ENCODE assay signal across 12 mouse cellular contexts in the genomic region with DNA sequence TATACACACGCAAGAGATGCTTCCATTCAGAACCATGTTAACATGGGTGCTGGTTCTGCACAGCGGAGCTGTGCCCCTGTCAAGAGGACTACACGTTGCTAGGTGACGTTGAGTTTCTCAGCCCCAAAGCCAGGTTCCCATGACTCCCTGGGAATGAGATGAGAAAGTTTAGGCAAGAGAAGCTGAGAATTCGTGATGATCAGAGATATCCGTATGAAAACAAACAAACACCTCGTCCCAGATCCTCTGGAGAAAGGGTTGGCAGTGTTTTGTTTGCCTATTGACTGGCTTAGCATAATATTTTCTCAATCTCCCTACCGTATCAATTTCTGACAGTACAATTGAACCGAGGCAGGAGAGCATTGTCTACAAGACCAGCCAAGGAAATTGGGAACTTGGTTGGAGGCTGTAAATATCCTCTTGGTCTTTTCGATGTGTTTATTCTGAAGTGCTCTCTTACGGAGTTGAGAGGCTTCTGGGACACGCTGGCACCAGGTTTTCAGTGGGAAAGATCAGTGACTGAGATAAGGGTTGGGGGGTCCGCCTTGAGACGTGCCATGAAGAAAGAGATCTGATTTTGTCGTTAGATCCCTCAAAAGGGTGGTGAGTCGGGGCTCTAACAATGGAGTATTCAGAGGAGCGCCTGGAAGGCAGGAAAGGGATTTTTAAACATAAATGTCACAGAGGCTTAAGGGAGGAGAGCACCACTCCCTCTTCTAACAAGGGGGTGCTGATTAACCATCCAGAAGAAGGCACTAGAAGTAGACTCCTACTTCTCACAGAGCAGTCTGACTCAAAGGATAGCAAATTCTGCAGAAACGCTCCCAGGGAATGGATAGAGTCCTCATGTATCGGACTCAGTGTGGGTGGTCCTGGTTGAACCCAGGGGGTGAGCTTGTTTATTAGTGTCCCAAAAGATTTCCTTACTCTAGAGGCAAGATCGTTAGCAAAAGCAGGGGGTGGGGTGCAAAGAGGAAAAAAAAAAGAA.
DNase-seq lines count a peak whose midpoint lies in the region; ATAC-seq and TF ChIP-seq lines count a peak whose summit lies in the region.
"Had no signal": no experiment of that assay in that cellular context is flagged by ENCODE, and none has a peak within 500 bp of the region (broad histone marks: within the 10 kb centered on the region; RNA-seq: fewer than 3 reads in every experiment).

No protein-coding gene starts in this region.

- peaks cover 11% of the 10 kb centered on the region; the same call in 1 of the 2 replicates for H3K4me1 ChIP-seq in embryonic facial prominence, embryonic 12.5 days
- H3K4me1 ChIP-seq in embryonic facial prominence, embryonic 10.5 days: peaks cover 19% of the 10 kb centered on the region
- peaks cover 14% of the 10 kb centered on the region for H3K4me1 ChIP-seq in hindbrain, embryonic 10.5 days (replicated peaks)
- peaks cover 8% of the 10 kb centered on the region for H3K4me1 ChIP-seq in hindbrain, embryonic 12.5 days
- peaks cover 13% of the 10 kb centered on the region for H3K4me1 ChIP-seq in embryonic facial prominence, embryonic 13.5 days
- peaks cover 5% of the 10 kb centered on the region; the same call in 1 of the 2 replicates for H3K4me1 ChIP-seq in lung, postnatal 0 days (ENCODE audit: insufficient read depth, low read depth, low read length)

- 0 out of 2 replicates have a peak, but pooled peaks have one; percentile 11 for TF ChIP-seq CTCF in lung, postnatal 0 days (IDR thresholded peaks at IDR 0.05)

- peak overlapping the region; percentile 22 for H3K4me2 ChIP-seq in embryonic facial prominence, embryonic 12.5 days (replicated peaks)
- H3K4me2 ChIP-seq in hindbrain, embryonic 12.5 days (replicated peaks): no peak overlapping the region
- peak overlapping the region; percentile 41 for H3K4me2 ChIP-seq in embryonic facial prominence, embryonic 13.5 days
- peak overlapping the region; percentile 34; the same call in 1 of the 2 replicates for H3K4me2 ChIP-seq in lung, postnatal 0 days (replicated peaks; ENCODE audit: low read depth, low read length)
- H3K4me2 ChIP-seq: limb, embryonic 12.5 days had no signal

- no peaks in the 10 kb centered on the region for H3K9me3 ChIP-seq in embryonic facial prominence, embryonic 12.5 days
- H3K9me3 ChIP-seq in embryonic facial prominence, embryonic 10.5 days: no peaks in the 10 kb centered on the region
- no peaks in the 10 kb centered on the region for H3K9me3 ChIP-seq in hindbrain, embryonic 10.5 days
- no peaks in the 10 kb centered on the region for H3K9me3 ChIP-seq in hindbrain, embryonic 12.5 days (replicated peaks)
- no peaks in the 10 kb centered on the region for H3K9me3 ChIP-seq in embryonic facial prominence, embryonic 13.5 days
- no peaks in the 10 kb centered on the region for H3K9me3 ChIP-seq in lung, postnatal 0 days (ENCODE audit: low read length)
- H3K9me3 ChIP-seq: limb, embryonic 12.5 days had no signal

- ATAC-seq in embryonic facial prominence, embryonic 12.5 days (ENCODE audit: insufficient number of reproducible peaks, insufficient read depth, low FRiP score, low TSS enrichment): no peak
- ATAC-seq in hindbrain, embryonic 12.5 days (ENCODE audit: low FRiP score): no peak
- no peak for ATAC-seq in embryonic facial prominence, embryonic 13.5 days (ENCODE audit: insufficient number of reproducible peaks, insufficient read depth, low FRiP score, low TSS enrichment, low read depth)
- ATAC-seq in lung, postnatal 0 days: peak; percentile 85

- 29% methylated on average over 20 of the region's 20 CpGs for WGBS in embryonic facial prominence, embryonic 12.5 days
- WGBS in embryonic facial prominence, embryonic 10.5 days: 36% methylated on average over 20 of the region's 20 CpGs
- 47% methylated on average over 20 of the region's 20 CpGs for WGBS in hindbrain, embryonic 10.5 days
- 45% methylated on average over 20 of the region's 20 CpGs for WGBS in hindbrain, embryonic 12.5 days
- 34% methylated on average over 20 of the region's 20 CpGs for WGBS in embryonic facial prominence, embryonic 13.5 days
- 13% methylated on average over 20 of the region's 20 CpGs for WGBS in lung, postnatal 0 days

- DNase-seq in embryonic facial prominence, embryonic 10.5 days (ENCODE audit: low spot score): no peak
- DNase-seq in hindbrain, embryonic 10.5 days (ENCODE audit: low spot score): no peak
- DNase-seq in lung, postnatal 0 days (ENCODE audit: low spot score): peak; percentile 78
- no peak for DNase-seq in cerebellum, postnatal 10 days
- DNase-seq in right cerebral cortex, postnatal 25 days: no peak
- DNase-seq: cerebellum, adult 18-20 months; kidney, adult 2 months; thymus, postnatal 25 days had no signal

- no peaks in the 10 kb centered on the region for H3K36me3 ChIP-seq in embryonic facial prominence, embryonic 12.5 days
- H3K36me3 ChIP-seq in embryonic facial prominence, embryonic 10.5 days (replicated peaks): no peaks in the 10 kb centered on the region
- H3K36me3 ChIP-seq in hindbrain, embryonic 10.5 days: no peaks in the 10 kb centered on the region
- no peaks in the 10 kb centered on the region for H3K36me3 ChIP-seq in hindbrain, embryonic 12.5 days
- H3K36me3 ChIP-seq in embryonic facial prominence, embryonic 13.5 days: no peaks in the 10 kb centered on the region
- no peaks in the 10 kb centered on the region for H3K36me3 ChIP-seq in lung, postnatal 0 days (ENCODE audit: insufficient read depth, low read length)
- H3K36me3 ChIP-seq: limb, embryonic 12.5 days had no signal

- H3K27ac ChIP-seq in embryonic facial prominence, embryonic 12.5 days: no peak overlapping the region
- H3K27ac ChIP-seq in embryonic facial prominence, embryonic 10.5 days (replicated peaks): no peak overlapping the region; the same call in 1 of the 2 replicates
- 0 out of 2 replicates have a peak overlapping the region, but pooled peaks have one; percentile 23 for H3K27ac ChIP-seq in hindbrain, embryonic 10.5 days
- no peak overlapping the region for H3K27ac ChIP-seq in hindbrain, embryonic 12.5 days
- H3K27ac ChIP-seq in embryonic facial prominence, embryonic 13.5 days: no peak overlapping the region
- H3K27ac ChIP-seq in lung, postnatal 0 days (ENCODE audit: low read length): peak overlapping the region; percentile 84
- H3K27ac ChIP-seq: limb, embryonic 12.5 days had no signal

- no peak overlapping the region for H3K4me3 ChIP-seq in embryonic facial prominence, embryonic 12.5 days
- H3K4me3 ChIP-seq in embryonic facial prominence, embryonic 10.5 days: no peak overlapping the region
- no peak overlapping the region for H3K4me3 ChIP-seq in hindbrain, embryonic 10.5 days
- no peak overlapping the region for H3K4me3 ChIP-seq in hindbrain, embryonic 12.5 days
- H3K4me3 ChIP-seq in embryonic facial prominence, embryonic 13.5 days: no peak overlapping the region
- no peak overlapping the region for H3K4me3 ChIP-seq in lung, postnatal 0 days (ENCODE audit: low read depth, low read length)
- H3K4me3 ChIP-seq: limb, embryonic 12.5 days had no signal

- H3K27me3 ChIP-seq in embryonic facial prominence, embryonic 12.5 days: no peaks in the 10 kb centered on the region
- 0 out of 2 replicates have a peak, but pooled peaks cover 2% of the 10 kb centered on the region for H3K27me3 ChIP-seq in embryonic facial prominence, embryonic 10.5 days (replicated peaks; ENCODE audit: low read depth, poor library complexity, severe bottlenecking)
- no peaks in the 10 kb centered on the region; the same call in 1 of the 2 replicates for H3K27me3 ChIP-seq in hindbrain, embryonic 10.5 days (ENCODE audit: insufficient read depth, poor library complexity, severe bottlenecking)
- H3K27me3 ChIP-seq in hindbrain, embryonic 12.5 days: no peaks in the 10 kb centered on the region
- no peaks in the 10 kb centered on the region for H3K27me3 ChIP-seq in embryonic facial prominence, embryonic 13.5 days
- no peaks in the 10 kb centered on the region for H3K27me3 ChIP-seq in lung, postnatal 0 days (replicated peaks; ENCODE audit: insufficient read depth, low read length)
- H3K27me3 ChIP-seq: limb, embryonic 12.5 days had no signal

- no peak overlapping the region for H3K9ac ChIP-seq in embryonic facial prominence, embryonic 12.5 days
- no peak overlapping the region for H3K9ac ChIP-seq in hindbrain, embryonic 12.5 days
- no peak overlapping the region; the same call in 1 of the 2 replicates for H3K9ac ChIP-seq in embryonic facial prominence, embryonic 13.5 days
- H3K9ac ChIP-seq in lung, postnatal 0 days (replicated peaks; ENCODE audit: low read depth): peak overlapping the region; percentile 6; the same call in 1 of the 2 replicates
- H3K9ac ChIP-seq: limb, embryonic 12.5 days had no signal

- peak; percentile 99 for TF ChIP-seq EP300 in lung, postnatal 0 days (IDR thresholded peaks at IDR 0.05)

Comparison
In these comparisons a context has a peak if more than half of its experiments do, and no peak if none do; other contexts are left out.
1. H3K27ac ChIP-seq: peak in hindbrain, embryonic 10.5 days (single experiment) and lung, postnatal 0 days (single experiment); none in embryonic facial prominence, embryonic 12.5 days (single experiment), embryonic facial prominence, embryonic 10.5 days (single experiment), hindbrain, embryonic 12.5 days (single experiment) and embryonic facial prominence, embryonic 13.5 days (single experiment).